Mouse (Mus musculus): ENCODE data around the gene Prkcz. TPM values are rescaled to one million over a fixed set of nuclear protein-coding genes. Genes with fewer than 3 reads are reported as not detected.
A peak's percentile ranks its signal among the peaks of the same experiment; 100 is the strongest.

Prkcz gene
- total RNA-seq, 2 experiments from 2014 or later = 1.1 to 2.1 TPM

- Histone ChIP-seq H3K4me3 (peak overlapping the region; percentile 53), H3K27ac (peak overlapping the region; percentile 62)
- intact Hi-C loops (cut with DNase I) = no loop called here
- DNase-seq = no peak
- TF ChIP-seq CTCF (IDR thresholded peaks at IDR 0.05) = no peak
Measured at GRCm38 (mm10) chr4:155283585-155283984, 77.6 kb downstream of the Prkcz start.

- peak overlapping the region; percentile 62 for H3K27ac ChIP-seq
- intact Hi-C loops (cut with DNase I) = no loop called here
- H3K4me3 ChIP-seq = peak overlapping the region; percentile 53
- no peak for TF ChIP-seq CTCF (IDR thresholded peaks at IDR 0.05)
- DNase-seq = peak; percentile 61
Measured at GRCm38 (mm10) chr4:155283001-155283503, 78.1 kb downstream of the Prkcz start.

GRCm38 (mm10) chr4:155282231-155282630 lies 78.9 kb downstream of the Prkcz start:
- Histone ChIP-seq H3K4me3 (no peak overlapping the region), H3K27ac (peak overlapping the region; percentile 49)
- no peak for TF ChIP-seq CTCF (IDR thresholded peaks at IDR 0.05)
- no peak for DNase-seq
- intact Hi-C loops (cut with DNase I) = no loop called here

- intact Hi-C loops (cut with DNase I) = no loop called here
- no peak for TF ChIP-seq CTCF (IDR thresholded peaks at IDR 0.05)
- H3K27ac ChIP-seq = peak overlapping the region; percentile 49
- no peak for DNase-seq
- no peak overlapping the region for H3K4me3 ChIP-seq
Measured at GRCm38 (mm10) chr4:155281652-155282051, 79.5 kb downstream of the Prkcz start.

GRCm38 (mm10) chr4:155281227-155281626 lies 79.9 kb downstream of the Prkcz start:
- H3K27ac ChIP-seq = peak overlapping the region; percentile 49
- no peak for DNase-seq
- intact Hi-C loops (cut with DNase I) = no loop called here
- no peak for TF ChIP-seq CTCF (IDR thresholded peaks at IDR 0.05)
- no peak overlapping the region for H3K4me3 ChIP-seq

GRCm38 (mm10) chr4:155280768-155281121 lies 80.4 kb downstream of the Prkcz start:
- Histone ChIP-seq H3K4me3 (no peak overlapping the region), H3K27ac (no peak overlapping the region)
- no peak for DNase-seq
- intact Hi-C loops (cut with DNase I) = no loop called here
- no peak for TF ChIP-seq CTCF (IDR thresholded peaks at IDR 0.05)

- no peak for TF ChIP-seq CTCF (IDR thresholded peaks at IDR 0.05)
- no peak overlapping the region for H3K27ac ChIP-seq
- intact Hi-C loops (cut with DNase I) = no loop called here
- H3K4me3 ChIP-seq = no peak overlapping the region
- no peak for DNase-seq
Measured at GRCm38 (mm10) chr4:155279926-155280767, 81.0 kb downstream of the Prkcz start.

GRCm38 (mm10) chr4:155279054-155279453 lies 82.1 kb downstream of the Prkcz start:
- intact Hi-C loops (cut with DNase I) = no loop called here
- Histone ChIP-seq H3K4me3 (no peak overlapping the region), H3K27ac (no peak overlapping the region)
- TF ChIP-seq CTCF (IDR thresholded peaks at IDR 0.05) = peak; percentile 5; the same call in 1 of the 2 replicates
- DNase-seq = no peak

- no peak overlapping the region for H3K27ac ChIP-seq
- no peak overlapping the region for H3K4me3 ChIP-seq
- TF ChIP-seq CTCF (IDR thresholded peaks at IDR 0.05) = no peak
- intact Hi-C loops (cut with DNase I) = no loop called here
- no peak for DNase-seq
Measured at GRCm38 (mm10) chr4:155277963-155278362, 83.2 kb downstream of the Prkcz start.

- Histone ChIP-seq H3K4me3 (no peak overlapping the region), H3K27ac (no peak overlapping the region)
- DNase-seq = no peak
- TF ChIP-seq CTCF (IDR thresholded peaks at IDR 0.05) = no peak
- intact Hi-C loops (cut with DNase I) = no loop called here
Measured at GRCm38 (mm10) chr4:155274851-155275250, 86.3 kb downstream of the Prkcz start.

- no peak overlapping the region for H3K4me3 ChIP-seq
- intact Hi-C loops (cut with DNase I) = no loop called here
- H3K27ac ChIP-seq = no peak overlapping the region
- DNase-seq = no peak
- no peak for TF ChIP-seq CTCF (IDR thresholded peaks at IDR 0.05)
Measured at GRCm38 (mm10) chr4:155274451-155274850, 86.7 kb downstream of the Prkcz start.

- peak overlapping the region; percentile 37 for H3K4me3 ChIP-seq
- intact Hi-C loops (cut with DNase I) = loop anchor here (1.0 kb wide), 1 partner anchor 40 kb away; no protein-coding TSS in a partner anchor
- peak; percentile 88 for DNase-seq
- peak; percentile 86 for TF ChIP-seq CTCF (IDR thresholded peaks at IDR 0.05)
- H3K27ac ChIP-seq = peak overlapping the region; percentile 72
Measured at GRCm38 (mm10) chr4:155268382-155268781, 92.8 kb downstream of the Prkcz start.

GRCm38 (mm10) chr4:155267639-155268175 lies 93.5 kb downstream of the Prkcz start:
- peak overlapping the region; percentile 37 for H3K4me3 ChIP-seq
- intact Hi-C loops (cut with DNase I) = loop anchor here (1.0 kb wide), 1 partner anchor 41 kb away; no protein-coding TSS in a partner anchor
- peak overlapping the region; percentile 72 for H3K27ac ChIP-seq
- no peak for TF ChIP-seq CTCF (IDR thresholded peaks at IDR 0.05)
- DNase-seq = no peak

Measured in gastrocnemius, adult 2 months (tissue).